ENCODE assay signal across 14 mouse cellular contexts in the genomic region with DNA sequence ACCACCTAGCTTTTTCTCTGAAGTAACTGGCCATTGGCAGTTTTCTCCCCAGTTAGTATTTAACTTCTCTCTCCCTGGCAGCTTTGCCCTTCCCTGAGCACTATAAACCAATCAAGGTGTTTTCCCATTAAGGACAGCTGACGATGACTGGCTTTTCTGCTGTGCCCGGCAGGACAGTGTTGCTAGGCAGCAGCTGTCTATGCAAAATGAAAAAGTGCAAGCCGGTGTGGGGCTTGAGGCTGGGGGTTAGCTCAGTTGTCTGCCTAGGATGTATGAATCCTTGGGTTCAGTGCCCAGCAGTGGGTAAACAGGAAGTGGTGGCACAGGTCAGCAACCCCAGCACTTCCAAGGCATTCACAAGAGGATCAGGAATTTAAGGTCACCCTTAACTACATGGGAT.
DNase-seq lines count a peak whose midpoint lies in the region; ATAC-seq and TF ChIP-seq lines count a peak whose summit lies in the region.
"Had no signal": no experiment of that assay in that cellular context is flagged by ENCODE, and none has a peak within 500 bp of the region (broad histone marks: within the 10 kb centered on the region; RNA-seq: fewer than 3 reads in every experiment).

No protein-coding gene starts in this region.

- no peaks in the 10 kb centered on the region for H3K9me3 ChIP-seq in midbrain, embryonic 13.5 days
- no peaks in the 10 kb centered on the region for H3K9me3 ChIP-seq in midbrain, embryonic 11.5 days (ENCODE audit: control insufficient read depth, low read length)
- H3K9me3 ChIP-seq in kidney, postnatal 0 days (replicated peaks; ENCODE audit: low read length): no peaks in the 10 kb centered on the region
- H3K9me3 ChIP-seq: forebrain, embryonic 10.5 days; heart, embryonic 12.5 days had no signal

- H3K27ac ChIP-seq in midbrain, embryonic 13.5 days: no peak overlapping the region
- H3K27ac ChIP-seq in midbrain, embryonic 11.5 days (ENCODE audit: low read depth, low read length): no peak overlapping the region
- H3K27ac ChIP-seq in kidney, postnatal 0 days: no peak overlapping the region
- H3K27ac ChIP-seq: forebrain, embryonic 10.5 days had no signal

- no peak for TF ChIP-seq CTCF in kidney, postnatal 0 days (IDR thresholded peaks at IDR 0.05; ENCODE audit: low read depth)

- intact Hi-C loops in heart, postnatal 25 days (cut with DNase I): no loop called here

- H3K36me3 ChIP-seq in midbrain, embryonic 13.5 days: no peaks in the 10 kb centered on the region
- H3K36me3 ChIP-seq in midbrain, embryonic 11.5 days (ENCODE audit: control insufficient read depth, insufficient read depth, low read length): no peaks in the 10 kb centered on the region
- H3K36me3 ChIP-seq in kidney, postnatal 0 days (ENCODE audit: insufficient read depth, low read length): no peaks in the 10 kb centered on the region
- H3K36me3 ChIP-seq: forebrain, embryonic 10.5 days; heart, embryonic 12.5 days had no signal

- no peaks in the 10 kb centered on the region for H3K27me3 ChIP-seq in midbrain, embryonic 13.5 days
- no peaks in the 10 kb centered on the region for H3K27me3 ChIP-seq in midbrain, embryonic 11.5 days (ENCODE audit: control insufficient read depth, insufficient read depth, low read length)
- no peaks in the 10 kb centered on the region for H3K27me3 ChIP-seq in kidney, postnatal 0 days (ENCODE audit: insufficient read depth, low read length)
- H3K27me3 ChIP-seq: heart, embryonic 12.5 days had no signal

- peaks cover 4% of the 10 kb centered on the region; the same call in 1 of the 2 replicates for H3K4me1 ChIP-seq in midbrain, embryonic 13.5 days (replicated peaks)
- H3K4me1 ChIP-seq in midbrain, embryonic 11.5 days (ENCODE audit: control insufficient read depth, insufficient read depth, low read length): no peaks in the 10 kb centered on the region
- peaks cover 6% of the 10 kb centered on the region; the same call in 1 of the 2 replicates for H3K4me1 ChIP-seq in kidney, postnatal 0 days (replicated peaks; ENCODE audit: insufficient read depth, low read length)
- H3K4me1 ChIP-seq: heart, embryonic 12.5 days had no signal

- no peak overlapping the region for H3K9ac ChIP-seq in midbrain, embryonic 13.5 days (replicated peaks)
- no peak overlapping the region for H3K9ac ChIP-seq in midbrain, embryonic 11.5 days (ENCODE audit: low read length)
- H3K9ac ChIP-seq in kidney, postnatal 0 days (ENCODE audit: low read depth, low read length): no peak overlapping the region
- H3K9ac ChIP-seq: heart, embryonic 12.5 days; lung, embryonic 14.5 days had no signal

- DNase-seq in embryo, embryonic 10 days (ENCODE audit: low spot score): peak; percentile 22
- DNase-seq in embryo, embryonic 9.5 days (ENCODE audit: extremely low spot score): no peak
- no peak for DNase-seq in midbrain, embryonic 11.5 days (ENCODE audit: low spot score, missing footprints)
- peak; percentile 9 for DNase-seq in kidney, postnatal 0 days (ENCODE audit: low spot score)
- DNase-seq in heart, postnatal 25 days (ENCODE audit: low spot score): no peak
- DNase-seq in right cerebral cortex, postnatal 4 days: no peak
- DNase-seq in right cerebral cortex, postnatal 25 days: no peak
- DNase-seq: cerebellum, adult 11 months; cerebellum, postnatal 36 days; heart, postnatal 4 days; lung, embryonic 14.5 days had no signal

- H3K4me2 ChIP-seq in midbrain, embryonic 13.5 days (replicated peaks): no peak overlapping the region
- no peak overlapping the region for H3K4me2 ChIP-seq in midbrain, embryonic 11.5 days
- 0 out of 2 replicates have a peak overlapping the region, but pooled peaks have one; percentile 2 for H3K4me2 ChIP-seq in kidney, postnatal 0 days (ENCODE audit: low read length)
- H3K4me2 ChIP-seq: heart, embryonic 12.5 days; lung, embryonic 14.5 days had no signal

- no peak overlapping the region for H3K4me3 ChIP-seq in midbrain, embryonic 13.5 days (replicated peaks)
- no peak overlapping the region for H3K4me3 ChIP-seq in midbrain, embryonic 11.5 days (ENCODE audit: low read depth, low read length)
- H3K4me3 ChIP-seq in kidney, postnatal 0 days (replicated peaks; ENCODE audit: low read depth, low read length): no peak overlapping the region
- H3K4me3 ChIP-seq: forebrain, embryonic 10.5 days; heart, embryonic 12.5 days had no signal

- 0 out of 2 replicates have a peak, but pooled peaks have one; percentile 43 for ATAC-seq in midbrain, embryonic 13.5 days
- no peak for ATAC-seq in midbrain, embryonic 11.5 days (ENCODE audit: low FRiP score)
- peak; percentile 54; the same call in 1 of the 2 replicates for ATAC-seq in kidney, postnatal 0 days (replicated peaks; ENCODE audit: low FRiP score, low read depth)

- WGBS in midbrain, embryonic 13.5 days: 16% methylated on average over 3 of the region's 3 CpGs
- 31% methylated on average over 3 of the region's 3 CpGs for WGBS in midbrain, embryonic 11.5 days
- WGBS in kidney, postnatal 0 days: 20% methylated on average over 3 of the region's 3 CpGs

Comparison
In these comparisons a context has a peak if more than half of its experiments do, and no peak if none do; other contexts are left out.
1. DNase-seq: peak in embryo, embryonic 10 days (single experiment) and kidney, postnatal 0 days (single experiment); none in embryo, embryonic 9.5 days (single experiment), midbrain, embryonic 11.5 days (single experiment), heart, postnatal 25 days (single experiment), right cerebral cortex, postnatal 4 days (single experiment) and right cerebral cortex, postnatal 25 days (single experiment).